Mouse (Mus musculus) MEL (cell line): Measurements from ENCODE around the gene Mkln1.

Source experiments
- CTCF ChIP-seq, 3 experiments: IDR thresholded peaks in 2 of 3; conservative IDR thresholded peaks in 1 of 3; 2 replicates each; pipeline ENCODE4 v1.5.1; 2011 to 2012; ENCODE audit warnings: low read length in 3 of 3, low read depth in 2 of 3, mild to moderate bottlenecking in 2 of 3, improper control_type of control experiment in 1 of 3, inconsistent platforms in 1 of 3, mixed read lengths in 1 of 3, moderate library complexity in 1 of 3; ENCODE audit not compliant: control insufficient read depth in 1 of 3, insufficient read depth in 1 of 3, poor library complexity in 1 of 3, severe bottlenecking in 1 of 3
- GABPA ChIP-seq: IDR thresholded peaks from 2 replicates; pipeline ENCODE4 v1.6.1; 2012; ENCODE audit warnings: low read depth, mild to moderate bottlenecking, inconsistent platforms, low read length, improper control_type of control experiment, moderate library complexity
- GATA1 ChIP-seq: IDR thresholded peaks from 2 replicates; pipeline ENCODE4 v1.6.1; 2011; ENCODE audit warnings: low read depth, low read length, improper control_type of control experiment
- POLR2A ChIP-seq, 2 experiments: IDR thresholded peaks; 2 replicates each; pipeline ENCODE4 v1.6.1; 2011 to 2012; ENCODE audit warnings: low read length in 2 of 2, mild to moderate bottlenecking in 2 of 2, control low read depth in 1 of 2, improper control_type of control experiment in 1 of 2, low read depth in 1 of 2, moderate library complexity in 1 of 2; ENCODE audit not compliant: control insufficient read depth in 1 of 2, insufficient read depth in 1 of 2, poor library complexity in 1 of 2
- UBTF ChIP-seq: IDR thresholded peaks from 2 replicates; pipeline ENCODE4 v1.6.1; 2012; ENCODE audit warnings: low read depth, mild to moderate bottlenecking, inconsistent platforms, low read length, improper control_type of control experiment, moderate library complexity, borderline replicate concordance; ENCODE audit not compliant: insufficient read depth
- USF1 ChIP-seq: IDR thresholded peaks from 2 replicates; pipeline ENCODE4 v1.6.1; 2014; ENCODE audit warnings: low read depth, mild to moderate bottlenecking, inconsistent platforms, low read length, improper control_type of control experiment, moderate library complexity
- ZC3H11A ChIP-seq: IDR thresholded peaks from 2 replicates; pipeline ENCODE4 v1.6.1; 2012; ENCODE audit warnings: low read depth, mild to moderate bottlenecking, inconsistent platforms, low read length, improper control_type of control experiment

- TF ChIP-seq CTCF (IDR thresholded peaks at IDR 0.05 in 2 of 3, conservative IDR thresholded peaks at IDR 0.05 in 1 of 3; ENCODE audit: control insufficient read depth in 1 of 3, insufficient read depth in 1 of 3, low read depth in 2 of 3, low read length in 3 of 3, poor library complexity in 1 of 3, severe bottlenecking in 1 of 3), result no peak
- TF ChIP-seq POLR2A (IDR thresholded peaks at IDR 0.05; ENCODE audit: control insufficient read depth in 1 of 2, insufficient read depth in 1 of 2, low read depth in 1 of 2, low read length in 2 of 2, poor library complexity in 1 of 2), result no peak
- no peak for TF ChIP-seq UBTF
- TF ChIP-seq ZC3H11A, result no peak
- TF ChIP-seq GATA1, result no peak
- TF ChIP-seq USF1, result no peak
- TF ChIP-seq GABPA, result no peak
Observed at GRCm38 (mm10) chr6:31357286-31357685, 41.2 kb upstream of the Mkln1 start.
